Mouse (Mus musculus): ENCODE results near the gene Rprd1b.

DNA sequence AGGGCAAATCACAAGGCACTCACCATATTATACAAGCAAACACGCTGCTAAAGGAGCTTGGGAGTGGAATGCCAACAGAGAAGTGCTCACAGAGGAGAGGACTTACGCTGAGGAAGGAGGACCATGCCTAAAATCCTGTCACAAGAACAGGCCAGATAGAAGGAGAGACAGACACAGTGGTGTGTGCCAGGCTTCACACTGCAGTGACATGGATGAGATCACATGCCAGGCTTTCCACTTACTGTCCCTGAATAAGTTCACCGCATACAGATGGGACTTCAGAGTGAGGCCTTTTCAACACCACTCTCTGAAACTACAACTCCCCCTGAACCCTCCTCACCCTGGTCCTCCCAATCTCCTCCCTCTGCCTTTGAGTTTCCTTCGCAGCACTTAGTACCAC, 11.0 kb upstream of the Rprd1b start:
- TF ChIP-seq CTCF (IDR thresholded peaks at IDR 0.05; ENCODE audit: insufficient read depth, low read depth, low read length) (no peak), POLR2A (IDR thresholded peaks at IDR 0.05; ENCODE audit: insufficient read depth, low read depth, low read length) (no peak)
